Mouse (Mus musculus): ENCODE measurements around the gene Snrnp27.

Gene Snrnp27

GRCm38 (mm10) chr6:86683872-86684654 is at the start of gene Snrnp27:
Gene Snrnp27 (minus strand): TSS chr6:86684522.
- peak; percentile 93 for DNase-seq (ENCODE audit: low spot score)

GRCm38 (mm10) chr6:86733183-86733876 is 49.0 kb upstream of the Snrnp27 start, which contains the start of gene Gmcl1:
Gene Gmcl1 (minus strand): TSS chr6:86733383.
- peak; percentile 94 for DNase-seq (ENCODE audit: low spot score)

DNA sequence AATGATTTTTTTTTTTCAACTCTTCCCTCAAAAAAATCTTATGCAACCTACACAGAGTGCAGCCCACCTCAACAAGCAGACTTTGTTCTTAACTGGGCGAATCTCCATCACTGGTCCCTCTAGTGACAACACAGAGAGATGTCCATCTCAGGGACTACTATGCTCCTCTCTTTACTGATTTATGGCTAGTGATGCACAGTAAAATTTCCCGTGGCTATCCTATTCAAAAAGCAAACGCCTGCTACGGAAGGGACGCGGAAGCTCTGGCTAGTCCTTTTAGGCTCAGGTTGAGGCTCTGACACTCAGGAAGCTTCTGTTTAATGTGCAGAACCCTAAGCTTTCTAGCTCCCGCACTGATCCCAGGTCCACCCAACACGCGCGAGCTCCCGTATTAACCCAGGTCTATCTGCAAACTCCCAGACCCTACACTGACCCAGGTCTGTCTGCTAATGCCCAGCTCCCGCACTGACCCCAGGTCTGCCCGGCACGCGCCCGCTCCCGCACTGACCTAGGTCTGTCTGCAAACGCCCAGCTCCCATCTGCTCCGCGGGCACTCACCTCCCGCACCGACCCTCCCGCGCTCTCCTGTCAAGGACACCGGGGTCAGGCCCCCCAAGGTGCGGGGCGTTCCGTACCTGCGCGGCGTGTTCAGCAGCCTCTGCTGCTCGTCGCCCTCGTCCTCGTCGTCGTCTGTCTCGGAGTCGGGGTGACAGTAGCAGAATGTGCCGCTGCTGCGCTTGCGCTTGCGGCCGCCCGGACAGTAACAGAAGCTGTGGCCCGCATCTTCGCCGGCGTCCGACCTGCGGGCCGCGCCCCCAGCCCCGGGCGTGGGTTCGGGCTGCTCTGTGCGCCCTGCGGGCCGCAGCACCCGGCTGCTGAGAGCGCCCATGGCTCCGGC is 48.2 kb upstream of the Snrnp27 start:
- peak; percentile 27 for DNase-seq (ENCODE audit: low spot score)

DNA sequence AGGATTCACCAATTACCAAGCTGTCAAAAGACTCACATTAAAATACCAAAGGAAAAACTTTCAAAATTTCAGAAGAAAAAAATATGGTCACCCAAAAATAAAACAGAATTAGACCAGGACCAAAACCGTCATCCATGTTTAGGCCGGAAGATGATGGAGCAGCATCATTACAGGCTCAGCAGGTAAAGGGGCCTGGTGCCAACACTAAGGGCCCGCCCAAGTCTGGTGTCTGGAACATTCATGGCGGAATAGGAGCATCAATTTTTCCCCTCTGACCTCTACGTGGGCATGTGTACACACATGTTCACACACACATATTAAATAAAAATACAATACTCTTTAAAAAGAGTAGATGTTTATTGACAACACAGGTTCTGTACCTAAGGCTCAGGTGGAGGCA is 44.4 kb upstream of the Snrnp27 start:
- no peak for DNase-seq (ENCODE audit: low spot score)

DNA sequence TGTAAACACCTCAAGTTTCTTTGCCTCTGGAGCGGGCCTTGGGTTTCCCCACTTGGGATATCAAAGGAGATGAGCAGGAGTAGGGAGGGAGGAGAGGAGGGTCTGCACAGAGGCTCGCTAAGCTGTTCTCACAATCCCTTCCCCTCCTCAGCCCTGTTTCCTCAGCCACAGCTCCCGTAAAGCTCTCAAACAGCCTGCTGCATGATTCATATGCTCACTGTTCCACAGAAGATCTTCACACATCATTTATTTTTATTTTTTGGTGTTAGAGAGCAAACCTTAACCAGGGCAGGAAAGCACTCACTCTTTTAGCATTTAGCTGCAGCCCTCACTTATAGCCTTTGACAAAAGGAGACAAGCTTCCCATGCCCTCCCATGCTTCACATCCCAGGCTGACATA is 37.7 kb upstream of the Snrnp27 start:
- DNase-seq (ENCODE audit: low spot score) = no peak

- DNase-seq (ENCODE audit: low spot score) = no peak
These were observed 23.9 kb upstream of the Snrnp27 start for GRCm38 (mm10) chr6:86708072-86708774.

DNA sequence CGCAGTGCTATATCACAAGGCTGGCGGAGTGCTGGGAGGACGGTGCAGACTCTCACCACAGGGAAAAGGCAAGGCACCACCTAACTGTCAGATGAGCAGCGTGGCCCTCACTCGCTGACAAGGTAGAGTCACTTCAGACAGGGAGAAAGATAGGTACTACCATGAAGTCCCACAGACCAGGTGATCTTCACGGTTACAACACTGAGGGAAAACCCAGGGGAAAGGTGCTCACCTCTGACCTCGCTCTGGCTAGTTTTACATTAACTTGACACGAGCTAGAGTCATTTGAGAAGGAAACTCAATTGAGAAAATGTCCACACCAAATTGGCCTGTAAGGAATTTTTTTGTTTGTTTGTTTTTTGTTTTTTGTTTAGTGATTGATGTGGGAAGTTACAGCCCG is 18.3 kb upstream of the Snrnp27 start:
- DNase-seq (ENCODE audit: low spot score) = no peak

DNA sequence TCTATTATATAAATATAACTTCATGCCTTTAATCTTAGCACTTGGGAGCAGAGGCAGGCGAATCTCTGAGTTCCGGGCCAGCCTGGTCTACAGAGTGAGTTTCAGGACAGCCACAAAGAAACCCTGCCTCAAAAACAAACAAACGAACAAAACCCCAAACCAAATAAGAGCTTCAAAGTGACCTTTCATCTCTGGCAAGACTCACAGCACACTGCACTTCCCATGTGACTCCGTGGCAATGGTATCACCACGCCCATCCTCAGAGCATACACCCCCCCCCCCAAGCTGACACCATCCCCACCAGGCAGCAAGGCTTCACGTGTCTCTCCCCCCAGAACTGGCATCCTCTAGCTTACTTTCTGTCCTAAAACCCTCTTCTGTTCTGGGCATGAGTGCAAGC is 13.6 kb upstream of the Snrnp27 start:
- DNase-seq (ENCODE audit: low spot score) = no peak

DNA sequence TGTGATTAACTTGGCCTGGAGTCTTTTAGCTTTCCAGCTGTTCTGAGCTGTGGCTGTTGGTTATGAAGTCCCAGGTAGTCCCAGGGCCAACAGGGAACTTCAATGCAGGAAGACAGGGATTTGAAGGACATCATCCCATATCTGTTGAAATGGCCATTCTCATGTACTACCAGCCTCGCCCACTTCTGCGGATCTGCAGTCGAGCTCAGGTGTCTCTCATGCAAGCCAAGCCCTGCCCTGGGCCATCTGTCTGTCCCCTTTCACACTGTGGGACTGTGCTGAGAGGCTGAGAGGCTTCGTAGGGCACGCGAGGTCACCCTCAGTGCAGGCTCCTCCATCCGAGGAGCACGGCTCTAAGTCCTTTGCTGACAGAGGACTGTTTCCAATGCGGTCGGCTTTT is 11.9 kb upstream of the Snrnp27 start:
- DNase-seq (ENCODE audit: low spot score) = no peak

DNA sequence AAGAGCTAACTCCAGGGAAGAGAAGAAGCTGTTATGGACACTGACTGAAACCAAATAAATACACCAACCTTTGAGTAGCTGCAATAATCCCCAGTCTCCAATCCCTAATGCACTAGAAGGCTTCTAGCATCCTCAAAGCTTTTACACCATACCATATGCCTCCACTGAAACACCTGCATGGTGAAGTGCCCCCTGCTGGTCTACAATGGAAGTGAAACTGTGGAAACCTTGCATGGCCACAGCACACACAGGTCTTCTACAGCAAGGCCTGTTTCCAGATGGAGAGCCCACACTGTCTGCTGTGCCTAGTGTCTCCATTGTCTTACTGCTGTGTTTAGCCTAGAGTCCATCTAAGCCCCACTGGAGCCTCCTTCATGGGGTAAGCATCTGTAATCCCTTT is 10.1 kb upstream of the Snrnp27 start:
- peak; percentile 51 for DNase-seq (ENCODE audit: low spot score)

DNA sequence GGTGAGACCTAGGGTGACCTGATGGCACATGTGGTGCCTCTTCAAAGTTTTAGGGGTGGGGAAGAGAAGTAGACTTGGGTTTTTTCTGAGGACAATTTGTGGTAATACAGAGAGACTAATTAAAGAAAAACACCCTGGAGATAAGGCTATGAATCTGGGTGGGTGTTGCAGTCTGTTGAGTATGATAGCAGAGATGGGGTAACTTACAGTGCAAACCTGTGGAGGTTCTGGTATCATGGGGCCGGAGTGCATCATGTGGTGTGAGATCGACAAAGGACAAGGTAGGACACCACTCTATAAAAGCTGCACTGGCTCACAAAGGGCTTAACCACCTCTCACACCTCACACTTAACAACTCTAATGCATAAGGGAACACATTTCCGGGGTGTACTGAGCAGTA is 5.3 kb upstream of the Snrnp27 start:
- no peak for DNase-seq (ENCODE audit: low spot score)

- DNase-seq (ENCODE audit: low spot score) = no peak
These were observed 2.6 kb upstream of the Snrnp27 start for GRCm38 (mm10) chr6:86686971-86687370.

DNA sequence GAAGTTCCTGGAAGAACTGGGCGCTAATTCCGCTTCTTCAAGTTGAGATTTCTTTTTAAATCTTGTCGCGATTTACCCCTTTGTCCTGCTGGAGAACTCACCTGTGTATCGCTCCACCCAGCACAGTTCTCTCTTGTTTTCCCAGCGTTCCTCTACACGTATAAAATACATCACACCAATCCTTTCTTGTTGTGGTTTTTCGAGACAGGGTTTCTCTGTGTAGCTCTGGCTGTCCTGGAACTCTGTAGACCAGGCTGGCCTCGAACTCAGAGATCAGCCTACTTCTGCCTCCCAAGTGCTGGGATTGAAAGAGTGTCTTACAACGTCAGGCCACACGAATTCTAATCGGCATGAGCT is 311 bp upstream of the Snrnp27 start:
- no peak for DNase-seq (ENCODE audit: low spot score)

GRCm38 (mm10) chr6:86681289-86681688 is 3.0 kb downstream of the Snrnp27 start:
- no peak for DNase-seq (ENCODE audit: low spot score)

- no peak for DNase-seq (ENCODE audit: low spot score)
These were observed 6.0 kb downstream of the Snrnp27 start for GRCm38 (mm10) chr6:86678341-86678740.

DNA sequence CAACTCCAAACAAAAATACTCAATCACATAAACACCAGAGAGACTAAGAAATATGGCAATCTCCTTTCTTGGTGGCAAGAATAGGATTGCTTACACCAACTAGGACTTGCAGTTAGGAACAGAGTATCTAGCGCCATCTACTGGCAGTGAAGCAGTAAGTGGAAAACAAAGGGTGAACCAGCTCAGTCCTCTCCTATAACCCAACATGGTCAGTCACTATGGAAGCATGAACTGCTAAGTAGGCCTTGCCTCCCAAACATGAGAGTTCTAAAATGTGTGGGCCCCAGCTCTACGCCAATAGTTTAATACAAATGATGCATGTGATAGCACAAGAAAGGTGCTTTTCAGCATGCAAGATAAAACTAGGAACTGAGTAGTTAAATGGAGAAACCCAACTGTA is 13.4 kb downstream of the Snrnp27 start:
- DNase-seq (ENCODE audit: low spot score) = peak; percentile 31

- peak; percentile 98 for DNase-seq (ENCODE audit: low spot score)
These were observed 15.0 kb downstream of the Snrnp27 start for GRCm38 (mm10) chr6:86669240-86669727.

DNA sequence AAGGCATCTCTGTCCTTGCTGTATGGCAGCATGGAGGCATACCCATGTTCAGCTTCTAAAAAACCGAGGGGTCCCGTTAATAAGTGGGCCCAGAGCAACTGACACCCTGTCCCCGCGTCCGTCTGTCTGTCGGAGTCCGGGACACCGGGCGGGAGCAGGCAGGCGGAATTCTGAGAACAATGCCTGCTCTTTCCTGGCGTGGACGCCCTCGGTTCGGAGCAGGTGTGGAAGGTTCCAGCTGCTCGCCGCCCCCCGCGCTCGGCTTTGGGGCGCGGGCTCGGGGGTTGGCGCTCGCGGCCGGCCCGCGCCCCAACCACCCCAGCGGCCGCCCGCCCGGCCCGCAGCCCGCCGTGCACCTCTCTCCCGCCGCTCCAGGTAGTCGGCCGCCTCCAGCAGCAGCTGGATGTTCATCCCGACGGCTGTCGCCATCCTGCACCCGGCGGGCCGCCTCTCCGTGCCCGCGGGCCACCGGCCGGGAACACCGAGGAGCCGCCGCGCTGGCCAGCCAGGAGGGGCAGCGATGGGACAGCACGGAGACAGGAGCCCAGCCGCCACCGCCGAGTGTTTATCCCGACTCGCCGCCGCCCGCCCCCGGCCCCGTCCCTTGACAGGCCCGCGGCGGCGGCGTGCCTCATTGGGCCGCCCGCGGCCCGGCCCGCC is 15.6 kb downstream of the Snrnp27 start, which contains the start of gene Mxd1:
Mxd1 (minus strand) TSS at position 582 of the 660 bp plus-strand sequence.
- peak; percentile 10 for DNase-seq (ENCODE audit: low spot score)

DNA sequence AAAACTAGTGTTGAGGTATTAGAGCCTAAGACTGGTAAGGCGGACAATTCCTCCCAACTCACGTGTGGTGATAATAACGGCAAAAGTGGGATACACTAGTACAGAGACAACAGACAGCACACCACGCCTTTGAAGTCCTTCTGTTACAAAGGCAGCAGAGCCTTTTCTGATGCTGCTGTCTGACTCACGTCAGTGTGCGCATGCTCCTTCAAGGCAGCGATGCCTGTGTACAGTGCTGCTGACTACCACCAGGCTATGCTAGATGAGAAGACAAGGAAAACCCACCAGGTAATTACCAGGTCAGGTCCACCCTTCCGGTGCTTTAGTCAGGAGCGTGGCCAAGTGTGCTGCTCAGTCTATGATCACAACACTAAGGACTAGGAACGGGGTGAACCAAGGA is 17.3 kb downstream of the Snrnp27 start:
- no peak for DNase-seq (ENCODE audit: low spot score)

DNA sequence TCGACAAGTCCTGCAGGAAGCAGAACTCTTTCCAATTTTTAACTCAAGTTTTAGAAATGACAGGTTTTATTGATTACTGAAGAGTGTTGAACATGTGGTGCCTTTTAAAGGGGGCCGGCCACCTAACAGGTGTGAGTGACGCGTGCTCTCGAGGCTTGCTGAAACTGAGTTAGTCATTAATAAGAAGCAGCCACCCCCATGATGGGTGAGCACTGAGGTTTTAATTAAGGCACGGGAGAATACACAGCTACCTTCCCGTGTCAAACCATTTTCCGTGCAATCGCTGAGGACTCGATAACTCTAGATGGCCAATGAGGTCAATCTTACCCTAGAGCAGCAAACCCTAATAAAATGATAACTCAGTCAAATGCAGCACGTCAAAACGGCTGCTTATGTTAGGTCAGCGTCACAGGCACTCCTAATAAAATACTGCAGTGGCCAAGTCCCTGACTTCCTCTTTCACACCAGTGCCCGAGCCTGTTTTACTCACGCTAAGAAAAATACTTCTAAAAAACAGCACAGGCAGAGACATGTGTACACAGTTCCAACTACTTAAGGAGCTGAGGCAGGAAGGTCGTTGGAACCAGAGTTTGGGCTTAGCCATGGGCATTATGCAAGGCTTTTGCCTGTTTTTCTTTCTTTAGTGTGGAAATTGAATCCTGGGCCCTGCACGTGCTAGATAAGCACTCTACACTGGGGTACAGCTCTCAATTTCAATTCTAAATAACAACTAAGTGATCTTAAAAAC is 18.6 kb downstream of the Snrnp27 start:
- no peak for DNase-seq (ENCODE audit: low spot score)
